Mouse (Mus musculus): ENCODE measurements around the gene Gm9747. TPM values are rescaled to one million over a fixed set of nuclear protein-coding genes. Genes with fewer than 3 reads are reported as not detected.

Gene Gm9747
- total RNA-seq, 2 experiments from 2014 or later, result not detected

DNA sequence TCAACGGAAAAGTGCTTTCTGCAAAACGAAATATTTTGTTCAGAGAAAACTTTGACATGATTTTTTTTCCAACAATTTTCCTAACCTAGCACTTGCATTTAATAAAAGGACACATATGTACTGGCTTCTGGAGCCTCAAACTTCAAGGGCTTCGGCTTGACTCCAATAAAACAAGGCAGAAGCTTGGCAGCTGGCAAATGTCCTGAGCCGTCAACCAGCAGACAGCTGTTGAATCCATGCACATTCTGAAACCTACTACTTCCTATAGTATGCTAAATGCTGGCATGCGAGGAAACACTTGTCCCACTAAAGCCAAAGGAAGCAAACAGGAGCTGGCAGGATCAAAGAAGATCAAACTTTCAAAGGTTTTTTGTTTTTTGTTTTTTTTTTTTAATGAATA, 24.5 kb downstream of the Gm9747 start:
- peak; percentile 66 for DNase-seq

DNA sequence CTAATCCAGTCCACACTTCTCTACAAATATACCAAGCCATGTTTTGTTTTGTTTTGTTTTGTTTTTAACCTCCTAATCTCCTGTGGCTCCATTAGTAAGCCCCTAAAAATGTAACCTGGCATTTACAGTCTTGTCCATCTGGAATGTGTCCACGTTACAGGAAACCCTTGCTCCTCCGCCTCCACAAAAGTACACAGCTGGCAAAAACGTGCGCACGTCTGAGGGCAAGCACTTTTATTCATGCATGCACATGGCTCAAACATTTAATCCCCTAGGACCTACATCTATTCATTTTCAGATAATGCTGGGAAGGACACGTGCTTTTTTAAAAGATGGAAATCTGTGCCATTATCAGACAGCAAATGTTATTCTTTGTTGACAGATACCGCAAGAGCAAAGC, 25.4 kb downstream of the Gm9747 start:
- no peak for DNase-seq

DNA sequence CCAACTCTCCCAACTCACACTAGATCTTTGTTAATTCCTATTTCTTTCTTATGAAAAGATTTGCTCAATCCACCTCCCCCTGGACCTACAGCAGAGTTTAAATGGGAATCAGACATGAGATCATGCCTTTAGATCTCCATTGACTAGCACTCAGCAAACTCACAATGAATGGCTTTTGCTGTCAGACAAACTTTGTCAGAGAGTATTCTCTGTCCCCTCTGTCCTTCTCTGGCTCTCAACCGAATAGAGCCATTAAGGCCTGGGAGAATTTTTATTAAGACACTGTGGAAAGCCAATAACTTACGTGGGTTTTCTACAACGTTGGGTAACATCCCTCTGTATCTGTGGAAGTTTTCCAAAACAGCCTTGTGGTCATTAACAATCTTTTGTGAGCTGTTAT, 27.1 kb downstream of the Gm9747 start:
- DNase-seq, result no peak

DNA sequence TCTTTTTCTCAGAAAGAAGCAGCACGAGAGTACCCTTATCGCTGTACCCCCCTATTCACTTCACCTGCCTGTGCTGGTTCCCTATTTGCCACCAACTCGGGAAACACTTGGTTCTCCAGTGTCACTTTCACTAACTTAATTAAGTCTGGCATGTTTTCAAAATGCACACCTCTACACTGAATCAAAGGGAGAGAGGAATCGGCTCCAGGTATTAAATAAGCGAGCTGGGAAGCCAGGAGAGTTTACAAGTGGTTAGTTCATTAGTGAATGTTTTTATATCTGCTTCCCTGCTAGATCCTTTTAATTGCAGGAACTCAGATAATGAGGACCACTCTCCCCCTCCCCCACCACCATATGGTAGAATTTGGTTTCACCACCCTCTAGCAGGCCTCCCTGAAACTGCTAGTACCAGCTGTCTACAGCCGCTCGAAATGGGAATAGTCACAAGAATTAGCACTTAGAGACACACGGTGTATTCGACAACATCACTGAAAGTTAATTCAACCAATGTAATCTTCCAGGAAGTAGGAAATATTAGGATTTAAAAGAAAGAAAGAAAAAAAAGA, 28.2 kb downstream of the Gm9747 start:
- no peak for DNase-seq

DNA sequence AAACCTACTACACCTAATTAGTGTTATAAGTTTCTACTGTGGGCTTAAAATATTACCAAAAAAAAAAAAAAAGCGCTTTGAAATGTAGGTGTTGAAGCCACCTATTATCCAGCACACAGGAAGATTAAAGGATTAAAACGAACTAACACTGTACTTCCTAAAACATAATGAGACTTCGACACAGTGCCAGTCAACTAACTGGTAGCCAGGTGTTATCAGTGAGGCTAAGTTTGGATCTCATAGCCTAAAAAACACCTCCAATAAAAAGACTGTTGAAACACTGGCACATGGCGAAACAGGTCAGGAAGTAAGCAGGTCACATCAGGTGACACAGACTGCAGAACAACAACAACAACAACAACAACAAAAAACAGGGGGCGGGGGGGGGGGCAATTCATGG, 28.7 kb downstream of the Gm9747 start:
- no peak for DNase-seq

DNA sequence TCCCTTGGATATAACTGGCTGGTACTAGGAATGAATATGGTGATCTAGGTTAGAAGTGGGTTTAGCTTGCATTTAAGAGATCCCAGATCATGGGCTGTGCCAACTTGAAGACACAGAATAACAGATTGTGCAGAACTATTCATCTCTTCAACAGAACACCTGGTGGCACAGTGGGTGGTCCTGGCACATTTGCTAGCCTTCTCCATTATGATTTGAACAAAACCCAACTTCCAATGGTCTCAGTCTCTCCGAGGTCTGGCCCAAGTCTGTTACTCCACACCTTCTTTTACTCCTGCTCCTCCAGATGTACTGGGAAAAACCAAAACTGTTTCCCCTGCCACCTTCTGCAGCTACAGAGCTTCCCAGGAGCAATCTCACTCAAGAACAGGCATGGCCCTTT, 29.4 kb downstream of the Gm9747 start:
- no peak for DNase-seq

DNA sequence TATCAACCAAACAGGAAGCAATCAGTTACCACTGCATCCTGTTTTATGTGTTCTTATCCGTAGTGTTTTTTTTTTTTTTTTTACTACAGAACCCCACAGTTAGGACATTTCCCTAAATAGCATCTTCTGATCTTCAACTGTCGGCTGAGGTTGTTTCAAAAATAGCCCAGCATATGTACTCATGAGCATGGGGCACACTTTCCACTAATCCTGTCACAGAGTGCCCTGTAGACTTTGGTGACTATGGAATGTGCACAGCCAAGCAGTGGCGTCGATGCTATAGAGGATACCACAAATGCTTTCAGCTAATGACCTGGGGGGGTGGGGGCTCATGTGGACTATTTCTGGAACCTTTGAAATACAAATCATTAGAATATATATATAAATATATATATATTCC, 34.6 kb downstream of the Gm9747 start:
- no peak for DNase-seq

DNA sequence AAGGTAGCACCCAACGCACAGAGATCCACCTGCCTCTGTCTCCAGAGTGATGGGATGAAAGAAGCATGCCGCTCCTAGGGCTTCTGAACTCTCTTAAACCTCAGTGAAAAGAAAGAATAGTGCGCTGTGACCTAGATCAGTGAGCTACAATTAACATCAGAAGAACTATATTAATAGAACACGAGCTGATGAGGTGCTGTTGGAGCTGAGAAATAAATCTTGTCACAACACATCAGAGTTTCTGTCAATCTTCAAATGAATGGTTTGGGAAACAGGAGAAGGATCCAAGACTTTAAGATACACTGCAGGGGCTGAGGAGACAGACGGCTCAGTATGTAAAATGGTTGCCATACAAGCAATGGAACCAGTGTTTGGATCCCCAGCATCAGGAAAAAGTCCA, 39.3 kb downstream of the Gm9747 start:
- no peak for DNase-seq

DNA sequence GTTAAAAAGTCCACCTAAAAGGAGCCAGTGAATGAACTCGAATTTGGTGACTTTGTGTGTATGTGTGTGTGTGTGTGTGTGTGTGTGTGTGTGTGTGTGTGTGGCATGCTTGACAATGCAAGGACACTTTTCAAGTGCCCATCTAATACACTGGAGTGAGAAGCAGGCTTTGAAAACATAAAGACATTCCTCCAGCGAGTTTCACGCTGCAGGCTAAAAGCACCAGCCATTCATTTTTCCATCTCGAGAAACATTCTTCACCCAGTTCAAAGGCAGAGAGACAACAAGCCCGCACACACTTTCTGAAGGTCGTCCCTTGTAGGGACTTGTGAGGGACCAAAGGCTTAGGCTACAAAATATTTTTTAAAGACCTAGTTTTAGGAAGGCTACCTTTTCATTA, 40.6 kb downstream of the Gm9747 start:
- DNase-seq, result no peak

DNA sequence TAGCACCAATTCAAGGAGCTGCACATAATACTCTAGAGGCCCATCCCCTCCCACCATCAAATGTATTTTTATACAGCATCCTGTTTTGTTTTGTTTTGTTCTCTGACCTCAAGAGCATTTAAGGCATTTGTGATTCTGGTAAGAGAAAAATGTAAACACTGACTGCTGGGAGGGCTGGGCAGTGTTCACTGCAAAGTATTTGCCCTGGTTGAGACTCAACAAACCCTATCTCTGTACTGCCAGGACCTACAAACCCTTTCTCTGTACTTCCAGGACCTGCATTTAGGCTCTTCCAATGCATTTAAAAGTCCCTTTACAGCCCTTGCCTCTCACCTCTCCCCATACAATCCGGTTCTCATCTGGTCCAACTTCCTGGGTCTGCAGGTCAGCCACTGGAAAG, 41.4 kb downstream of the Gm9747 start:
- DNase-seq, result no peak

DNA sequence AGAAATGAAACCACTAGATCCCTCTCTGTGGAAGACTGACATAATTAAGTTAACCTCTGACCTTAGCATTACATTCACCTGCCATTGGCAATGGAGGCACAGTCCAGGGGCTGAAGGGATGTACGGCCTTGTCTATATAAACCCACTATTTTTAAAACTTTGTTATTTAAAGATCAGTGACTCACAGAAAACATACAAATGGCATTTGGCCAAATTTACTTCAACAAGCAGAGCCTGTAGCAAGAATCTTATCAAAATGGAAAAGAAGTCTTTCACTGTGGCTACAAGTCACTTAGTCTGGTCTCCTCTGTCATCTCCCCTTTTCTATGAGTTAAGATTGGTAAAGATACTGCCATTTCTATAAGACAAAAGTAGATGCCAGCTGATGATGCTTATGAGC, 46.9 kb downstream of the Gm9747 start:
- DNase-seq, result no peak

DNA sequence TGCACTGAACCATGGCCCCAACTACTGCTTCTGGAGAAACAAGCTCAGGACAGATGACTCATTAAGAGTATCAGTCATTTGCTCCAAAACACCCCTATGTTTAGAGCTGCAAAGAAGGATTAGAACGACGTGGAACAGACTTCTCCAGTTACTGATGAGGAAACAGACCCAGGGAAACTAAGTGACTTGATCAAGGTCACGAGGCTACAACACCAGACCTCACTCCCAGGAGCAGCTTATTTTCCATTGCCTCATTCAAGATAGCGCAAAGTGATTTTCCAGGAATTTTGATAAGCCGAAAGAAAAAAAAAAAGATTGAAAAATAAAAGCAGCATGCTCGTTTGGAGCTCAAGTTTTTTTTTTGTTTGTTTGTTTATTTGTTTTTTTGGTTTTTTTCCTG, 48.9 kb downstream of the Gm9747 start:
- DNase-seq, result no peak

DNA sequence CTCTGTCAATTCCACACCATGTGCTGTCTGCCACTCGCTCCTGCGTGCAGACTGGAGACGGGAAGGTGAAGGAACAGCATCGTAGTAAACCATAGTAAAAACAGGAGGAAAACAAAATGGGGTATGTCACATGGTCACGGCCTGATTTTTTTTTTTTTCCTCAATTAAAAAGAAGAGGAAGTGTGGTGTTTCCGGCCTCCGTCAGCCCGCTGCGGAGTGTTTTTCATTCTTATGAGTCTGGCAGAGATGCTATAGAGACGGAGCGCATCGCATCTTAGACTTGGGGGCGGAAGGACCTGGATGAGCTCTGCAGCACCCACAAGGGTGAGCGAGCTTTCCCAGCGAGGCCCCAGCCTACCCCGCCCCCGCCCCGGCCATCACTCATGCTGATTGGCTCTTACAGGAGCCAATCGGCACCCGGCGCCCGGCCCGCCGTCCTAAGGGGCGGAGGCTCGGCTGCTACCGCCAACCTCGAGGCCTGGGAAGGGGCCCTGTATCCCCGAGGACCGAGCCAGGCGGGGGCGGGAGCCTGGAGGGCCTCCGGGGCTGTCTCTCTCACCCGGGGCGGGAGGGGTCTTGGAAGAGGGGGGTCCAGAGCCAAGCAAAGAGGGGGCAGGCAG, 50.2 kb downstream of the Gm9747 start:
- peak; percentile 92 for DNase-seq

DNA sequence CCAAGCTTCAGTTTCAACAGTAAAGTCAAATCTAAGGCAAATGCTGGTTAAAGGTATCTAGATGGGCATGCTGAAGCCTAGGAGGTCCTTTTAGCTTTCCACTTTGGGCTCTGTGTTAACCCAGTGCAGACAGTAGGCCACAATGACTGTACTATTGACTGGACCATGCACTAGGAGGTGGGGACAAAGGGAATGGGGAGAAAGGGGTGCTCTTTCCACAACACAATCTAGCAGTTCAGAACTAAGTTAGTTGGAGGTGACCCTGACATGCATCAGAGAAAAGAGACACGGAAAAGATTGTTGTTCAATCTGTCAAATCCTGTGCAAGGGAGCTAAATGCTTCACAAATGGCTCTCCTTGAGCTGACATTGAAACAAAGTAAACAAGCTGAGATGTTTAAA, 51.0 kb downstream of the Gm9747 start:
- peak; percentile 21 for DNase-seq

DNA sequence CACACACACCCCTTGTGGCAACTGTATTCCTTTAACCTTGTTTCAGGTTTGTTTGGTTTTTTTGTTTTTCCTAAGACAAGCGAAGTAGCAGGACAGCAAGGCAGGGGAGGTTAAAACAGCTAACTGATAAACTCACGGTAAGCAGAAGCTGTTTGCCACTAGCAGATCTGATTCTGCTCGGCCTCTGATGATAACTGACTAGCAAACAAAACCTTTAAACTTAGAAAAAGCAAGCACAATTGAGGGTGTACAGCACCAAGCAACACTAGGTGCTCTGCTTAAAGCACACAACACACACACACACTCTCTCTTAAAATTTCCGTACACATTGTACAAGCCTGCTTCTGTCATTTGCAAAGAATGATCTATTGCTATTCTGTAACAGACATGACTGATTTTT, 51.5 kb downstream of the Gm9747 start:
- DNase-seq, result no peak

Other genes starting within 250 kb of the Gm9747 start
- gene Irs1, start 58.3 kb downstream of the Gm9747 start, total RNA-seq (2021), result 10 to 100 TPM; 39.4 to 43.1 TPM
- 10 to 100 TPM; 11.6 to 11.8 TPM for gene Rhbdd1, start 83.3 kb downstream of the Gm9747 start, total RNA-seq (2021)

All from heart, postnatal 4 days (tissue).